Mouse (Mus musculus) spleen, adult 12 weeks (tissue): ENCODE results near the gene Olfr1406.
"Not testable (repeated sequence)": the region's sequence is repeated elsewhere in the genome, so short reads cannot be mapped to it uniquely, and the experiment has no call there.

Experiments used
- DNase-seq: peaks from one replicate; pipeline ENCODE4 v3.0.0; 2022; ENCODE audit warnings: low spot score

Gene Olfr1406

DNA sequence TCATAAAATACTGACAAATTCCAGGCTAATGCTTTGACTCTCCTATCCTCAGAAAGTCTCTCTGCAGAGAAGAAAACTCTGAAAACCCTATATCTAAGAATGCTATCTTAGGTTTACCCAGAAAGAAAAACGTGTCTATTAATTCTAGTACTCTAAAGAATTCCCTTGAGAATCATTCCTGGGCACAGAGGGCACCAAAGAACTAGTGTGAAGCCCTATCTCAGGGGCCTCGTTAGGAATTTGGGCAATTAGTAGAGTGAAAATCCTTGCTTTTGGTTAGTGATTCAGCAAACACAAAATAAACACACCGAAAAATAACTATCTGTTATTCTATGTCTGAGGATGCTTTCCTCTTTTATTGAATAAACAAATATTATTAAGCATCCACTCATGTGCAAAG, at the start of gene Olfr1406:
Gene Olfr1406 (minus strand): TSS at position 101 of the 400 bp plus-strand sequence.
- DNase-seq, result no peak

- DNase-seq, result not testable (repeated sequence)
These were observed 46.6 kb upstream of the Olfr1406 start for GRCm38 (mm10) chr1:173237004-173237403.

DNA sequence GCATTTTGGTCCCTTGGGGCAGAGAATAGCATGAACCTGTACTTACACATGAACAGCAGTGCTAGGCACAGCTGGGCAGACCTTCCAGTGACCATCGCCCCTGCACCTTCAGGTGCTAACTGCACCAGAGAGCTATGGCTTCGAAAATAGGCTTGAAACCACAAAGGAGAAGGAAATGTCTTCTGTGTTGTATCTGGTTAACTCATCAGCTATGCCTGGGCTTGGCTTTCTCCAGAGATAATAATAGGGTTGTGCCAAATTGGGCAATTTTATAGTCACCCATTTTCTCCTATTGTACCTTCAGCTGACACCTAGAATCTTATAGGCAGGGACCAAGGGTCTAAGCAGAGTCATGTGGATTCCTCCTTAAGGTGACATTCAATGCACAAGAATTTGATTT, 36.6 kb upstream of the Olfr1406 start, which contains the start of gene Fcer1a:
Gene Fcer1a (minus strand): TSS at position 134 of the 400 bp plus-strand sequence.
- DNase-seq, result no peak

- DNase-seq, result no peak
These were observed 26.0 kb upstream of the Olfr1406 start for GRCm38 (mm10) chr1:173216481-173216880.

DNA sequence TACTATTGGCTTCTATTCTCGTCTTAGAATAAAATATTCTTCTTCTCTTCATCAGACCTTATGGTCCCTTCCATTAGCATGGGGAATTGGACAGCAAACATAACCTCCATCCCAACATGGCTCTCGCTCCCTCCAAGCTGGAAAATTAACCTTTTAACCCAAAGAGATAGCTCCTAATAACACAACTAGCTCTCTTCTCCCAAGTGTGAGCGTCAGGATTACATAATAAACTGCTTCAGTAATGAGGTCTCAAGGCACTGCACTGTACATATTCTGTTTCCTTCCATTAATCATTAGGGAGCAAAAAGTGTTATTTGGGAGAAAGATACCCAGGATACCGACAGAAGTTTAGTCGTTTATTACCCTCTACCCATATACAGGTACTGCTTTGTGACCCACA, 21.7 kb upstream of the Olfr1406 start, which contains the start of gene Olfr1404:
Gene Olfr1404 (plus strand): TSS at position 301 of the 400 bp plus-strand sequence.
- no peak for DNase-seq

GRCm38 (mm10) chr1:173197508-173197907, 7.1 kb upstream of the Olfr1406 start, which contains the start of gene Olfr218:
Gene Olfr218 (plus strand): TSS chr1:173197808.
- no peak for DNase-seq

DNA sequence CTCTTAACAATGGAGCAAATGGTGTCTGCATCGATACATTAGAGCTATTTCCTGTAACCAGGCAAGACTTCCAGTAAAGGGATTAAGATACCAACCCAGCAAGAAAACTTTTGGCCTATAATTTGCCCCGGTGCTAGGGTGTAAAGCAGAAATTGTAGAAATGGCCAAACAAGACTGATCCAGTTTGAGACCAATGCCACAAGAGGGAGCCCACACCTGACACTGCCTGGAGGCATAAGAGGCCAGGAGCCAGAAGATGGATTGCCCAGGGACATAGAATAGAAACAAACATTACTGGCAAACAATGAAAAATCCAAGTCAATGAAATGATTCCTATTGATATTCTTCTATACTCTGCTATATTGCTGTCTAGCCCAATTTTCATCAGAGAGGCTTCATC, 5.9 kb upstream of the Olfr1406 start:
- DNase-seq, result no peak

GRCm38 (mm10) chr1:173192059-173192458, 1.6 kb upstream of the Olfr1406 start:
- DNase-seq, result no peak

GRCm38 (mm10) chr1:173174154-173174842, 16.1 kb downstream of the Olfr1406 start:
- no peak for DNase-seq

- DNase-seq, result no peak
These were observed 53.2 kb downstream of the Olfr1406 start, which contains the start of gene Olfr1408 for GRCm38 (mm10) chr1:173137274-173137673. Gene Olfr1408 (minus strand): TSS chr1:173137374.
